In genomic region chr10:81620786-81621185, GRCm38 (mm10) we compare ENCODE assay signal across 22 mouse cellular contexts. TPM values are rescaled to one million over a fixed set of nuclear protein-coding genes. Genes with fewer than 3 reads are reported as not detected.
"Had no signal": no experiment of that assay in that cellular context is flagged by ENCODE, and none has a peak within 500 bp of the region (broad histone marks: within the 10 kb centered on the region; RNA-seq: fewer than 3 reads in every experiment).

No protein-coding gene starts in this region.

- ATAC-seq: liver, postnatal 0 days; lung, postnatal 0 days; midbrain, embryonic 13.5 days; midbrain, embryonic 16.5 days had no signal

- H3K9me3 ChIP-seq: kidney, embryonic 15.5 days; megakaryocyte, embryonic 14.5 days; midbrain, embryonic 10.5 days; midbrain, embryonic 13.5 days; neural tube, embryonic 13.5 days had no signal

- H3K27ac ChIP-seq: kidney, embryonic 15.5 days; left cerebral cortex, adult 2 months; liver, embryonic 14.5 days; macrophage; midbrain, embryonic 10.5 days; midbrain, embryonic 13.5 days; neural tube, embryonic 13.5 days; stomach, postnatal 0 days had no signal

- DNase-seq: kidney, postnatal 10 days; kidney, postnatal 36 days; layer of hippocampus, postnatal 36 days; liver, postnatal 0 days; lung, embryonic 14.5 days; retina, postnatal 1 day; thymus, adult 2 months; thymus, postnatal 14 days; thymus, postnatal 4 days had no signal

- H3K4me3 ChIP-seq: kidney, embryonic 15.5 days; left cerebral cortex, adult 2 months; megakaryocyte, embryonic 14.5 days; midbrain, embryonic 10.5 days; midbrain, embryonic 13.5 days; myocyte; neural tube, embryonic 13.5 days had no signal

- H3K9ac ChIP-seq: kidney, embryonic 15.5 days; liver, embryonic 14.5 days; liver, postnatal 0 days; lung, embryonic 14.5 days; midbrain, embryonic 13.5 days; neural tube, embryonic 13.5 days had no signal

RNA-seq across cellular contexts. Expression of gene Tle6, which starts 19.9 kb away (rescaled TPM):
- total RNA-seq: monocyte, adult 5-6 weeks had no signal
